Mouse (Mus musculus) testis, adult 2 months (tissue): Measurements from ENCODE around the gene Rsu1. TPM values are rescaled to one million over a fixed set of nuclear protein-coding genes. Genes with fewer than 3 reads are reported as not detected.
A peak's percentile ranks its signal among the peaks of the same experiment; 100 is the strongest.

Experiments used
- H3K27ac ChIP-seq: fragments of 200-500 bp; 2 replicates; pipeline ENCODE4 v1.5.1; 2012; ENCODE audit warnings: low read depth, low read length; ENCODE audit not compliant: control insufficient read depth, insufficient read depth
- H3K27me3 ChIP-seq: fragments of 200-500 bp; 2 replicates; pipeline ENCODE4 v1.6.1; 2012; ENCODE audit warnings: mild to moderate bottlenecking, low read length, moderate library complexity; ENCODE audit not compliant: control insufficient read depth, insufficient read depth
- H3K36me3 ChIP-seq: fragments of 200-500 bp; 2 replicates; pipeline ENCODE4 v1.6.1; 2012; ENCODE audit warnings: mild to moderate bottlenecking, low read length; ENCODE audit not compliant: control insufficient read depth, insufficient read depth
- H3K4me1 ChIP-seq: fragments of 200-500 bp; 2 replicates; pipeline ENCODE4 v1.6.1; 2012; ENCODE audit warnings: low read length; ENCODE audit not compliant: control insufficient read depth, insufficient read depth
- H3K4me3 ChIP-seq: fragments of 200-500 bp; 2 replicates; pipeline ENCODE4 v1.5.1; 2012; ENCODE audit warnings: low read depth, mild to moderate bottlenecking, low read length, moderate library complexity, mixed read lengths; ENCODE audit not compliant: control insufficient read depth
- CTCF ChIP-seq: fragments of 200-500 bp; IDR thresholded peaks from 2 replicates; pipeline ENCODE4 v1.5.1; 2012; ENCODE audit warnings: low read depth, mild to moderate bottlenecking, inconsistent platforms, low read length, moderate library complexity; ENCODE audit not compliant: control insufficient read depth, insufficient read depth, insufficient replicate concordance
- POLR2A ChIP-seq: fragments of 200-500 bp; IDR thresholded peaks from 2 replicates; pipeline ENCODE4 v1.6.1; 2012; ENCODE audit warnings: low read depth, mild to moderate bottlenecking, inconsistent platforms, low read length, moderate library complexity; ENCODE audit not compliant: control insufficient read depth
- polyA plus RNA-seq: library from polyadenylated mRNA; depleted of rRNA; stranded (reverse); fragments of >200 nt; gene quantifications from 2 replicates; pipeline ENCODE4 v1.2.3, GENCODE M21; 2012

Gene Rsu1
- polyA plus RNA-seq, 1 experiment: 11.7 TPM

GRCm38 (mm10) chr2:13176304-13176620 is 95.0 kb downstream of the Rsu1 start:
- no peaks in the 10 kb centered on the region for H3K4me1 ChIP-seq
- no peak overlapping the region for H3K27ac ChIP-seq
- TF ChIP-seq CTCF: no peak
- TF ChIP-seq POLR2A: no peak
- no peaks in the 10 kb centered on the region for H3K36me3 ChIP-seq
- no peak overlapping the region for H3K4me3 ChIP-seq
- no peaks in the 10 kb centered on the region for H3K27me3 ChIP-seq

- H3K27ac ChIP-seq: no peak overlapping the region
- H3K4me3 ChIP-seq: no peak overlapping the region
- TF ChIP-seq CTCF: no peak
- TF ChIP-seq POLR2A: no peak
- no peaks in the 10 kb centered on the region for H3K4me1 ChIP-seq
- H3K27me3 ChIP-seq: no peaks in the 10 kb centered on the region
- no peaks in the 10 kb centered on the region for H3K36me3 ChIP-seq
Measured at GRCm38 (mm10) chr2:13175536-13176303, 95.5 kb downstream of the Rsu1 start.

GRCm38 (mm10) chr2:13174461-13174860 is 96.8 kb downstream of the Rsu1 start:
- no peaks in the 10 kb centered on the region for H3K36me3 ChIP-seq
- no peaks in the 10 kb centered on the region for H3K4me1 ChIP-seq
- H3K4me3 ChIP-seq: no peak overlapping the region
- no peak for TF ChIP-seq CTCF
- TF ChIP-seq POLR2A: no peak
- H3K27me3 ChIP-seq: no peaks in the 10 kb centered on the region
- H3K27ac ChIP-seq: no peak overlapping the region

GRCm38 (mm10) chr2:13170651-13171050 is 100.6 kb downstream of the Rsu1 start:
- H3K36me3 ChIP-seq: no peaks in the 10 kb centered on the region
- no peak for TF ChIP-seq CTCF
- no peak for TF ChIP-seq POLR2A
- no peaks in the 10 kb centered on the region for H3K4me1 ChIP-seq
- no peak overlapping the region for H3K27ac ChIP-seq
- H3K4me3 ChIP-seq: no peak overlapping the region
- no peaks in the 10 kb centered on the region for H3K27me3 ChIP-seq

GRCm38 (mm10) chr2:13169962-13170361 is 101.3 kb downstream of the Rsu1 start:
- H3K27ac ChIP-seq: no peak overlapping the region
- no peaks in the 10 kb centered on the region for H3K36me3 ChIP-seq
- no peaks in the 10 kb centered on the region for H3K4me1 ChIP-seq
- H3K4me3 ChIP-seq: no peak overlapping the region
- H3K27me3 ChIP-seq: no peaks in the 10 kb centered on the region
- no peak for TF ChIP-seq CTCF
- no peak for TF ChIP-seq POLR2A

GRCm38 (mm10) chr2:13169158-13169890 is 101.9 kb downstream of the Rsu1 start:
- H3K4me1 ChIP-seq: no peaks in the 10 kb centered on the region
- TF ChIP-seq POLR2A (no peak), CTCF (no peak)

GRCm38 (mm10) chr2:13168743-13169142 is 102.5 kb downstream of the Rsu1 start:
- no peaks in the 10 kb centered on the region for H3K4me1 ChIP-seq
- no peak overlapping the region for H3K27ac ChIP-seq
- TF ChIP-seq POLR2A: no peak
- peak; percentile 9; the same call in 1 of the 2 replicates for TF ChIP-seq CTCF
- H3K27me3 ChIP-seq: no peaks in the 10 kb centered on the region
- no peaks in the 10 kb centered on the region for H3K36me3 ChIP-seq
- H3K4me3 ChIP-seq: no peak overlapping the region

More at GRCm38 (mm10) chr2:13169158-13169890, 101.9 kb downstream of the Rsu1 start:
- no peak overlapping the region for H3K27ac ChIP-seq
- no peak overlapping the region for H3K4me3 ChIP-seq
- no peaks in the 10 kb centered on the region for H3K27me3 ChIP-seq
- no peaks in the 10 kb centered on the region for H3K36me3 ChIP-seq

- Histone ChIP-seq H3K27me3 (no peaks in the 10 kb centered on the region), H3K27ac (no peak overlapping the region), H3K4me1 (no peaks in the 10 kb centered on the region), H3K4me3 (no peak overlapping the region), H3K36me3 (no peaks in the 10 kb centered on the region)
- no peak for TF ChIP-seq POLR2A
- TF ChIP-seq CTCF: no peak
Measured at GRCm38 (mm10) chr2:13161717-13162116, 109.5 kb downstream of the Rsu1 start.
